Comparison of ENCODE assay signal across 23 mouse cellular contexts in the genomic region with DNA sequence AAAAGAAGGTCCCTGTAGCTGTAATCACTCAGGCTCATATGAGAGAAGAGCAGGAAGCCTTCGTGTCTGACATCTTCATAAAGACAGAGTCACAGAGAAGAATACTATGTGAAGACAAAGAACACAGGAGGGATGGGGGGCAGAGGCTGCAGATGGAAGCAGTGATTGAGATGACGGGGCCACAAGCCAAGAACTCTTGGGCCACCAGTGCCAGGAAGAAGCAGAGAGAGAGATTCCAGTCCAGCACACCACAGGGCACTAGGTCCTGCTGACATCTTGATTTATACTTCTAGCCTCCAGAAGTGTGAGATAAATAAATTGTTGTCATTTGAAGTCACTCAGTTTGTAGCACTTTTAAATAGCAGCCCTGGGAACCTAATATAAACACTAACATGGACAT.
DNase-seq lines count a peak whose midpoint lies in the region; ATAC-seq and TF ChIP-seq lines count a peak whose summit lies in the region.
"Had no signal": no experiment of that assay in that cellular context is flagged by ENCODE, and none has a peak within 500 bp of the region (broad histone marks: within the 10 kb centered on the region; RNA-seq: fewer than 3 reads in every experiment).

No protein-coding gene starts in this region.

- ATAC-seq in cerebellum, adult (ENCODE audit: insufficient number of reproducible peaks, low FRiP score, low TSS enrichment): no peak
- ATAC-seq in hindbrain, postnatal 0 days: no peak
- ATAC-seq in hindbrain, embryonic 16.5 days: no peak
- no peak for ATAC-seq in midbrain, postnatal 0 days (ENCODE audit: low FRiP score)
- ATAC-seq: activated CD4-positive, CD25-positive, alpha-beta regulatory T cell, adult 4 months; CD4-positive, CD25-positive, alpha-beta regulatory T cell, adult 4 months; forebrain, embryonic 13.5 days; forebrain, embryonic 15.5 days; forebrain, postnatal 0 days; Patski had no signal

- H3K36me3 ChIP-seq in hindbrain, postnatal 0 days (ENCODE audit: insufficient read depth, low read length): no peaks in the 10 kb centered on the region
- no peaks in the 10 kb centered on the region for H3K36me3 ChIP-seq in hindbrain, embryonic 16.5 days (ENCODE audit: control insufficient read depth, insufficient read depth, low read length)
- peaks cover 2% of the 10 kb centered on the region; the same call in 1 of the 2 replicates for H3K36me3 ChIP-seq in midbrain, postnatal 0 days (ENCODE audit: insufficient read depth, low read length)
- H3K36me3 ChIP-seq in midbrain, embryonic 10.5 days: no peaks in the 10 kb centered on the region
- H3K36me3 ChIP-seq: embryonic facial prominence, embryonic 10.5 days; embryonic facial prominence, embryonic 12.5 days; forebrain, embryonic 15.5 days; G1E had no signal

- H3K9ac ChIP-seq in hindbrain, postnatal 0 days (replicated peaks; ENCODE audit: low read length): no peak overlapping the region
- no peak overlapping the region for H3K9ac ChIP-seq in hindbrain, embryonic 16.5 days (ENCODE audit: low read depth, low read length)
- H3K9ac ChIP-seq in midbrain, postnatal 0 days (replicated peaks; ENCODE audit: low read length, poor library complexity, severe bottlenecking): no peak overlapping the region
- H3K9ac ChIP-seq: embryonic facial prominence, embryonic 12.5 days; forebrain, embryonic 13.5 days; forebrain, embryonic 15.5 days; forebrain, postnatal 0 days had no signal

- no peak overlapping the region for H3K4me3 ChIP-seq in hindbrain, postnatal 0 days (ENCODE audit: low read length)
- H3K4me3 ChIP-seq in hindbrain, embryonic 16.5 days (ENCODE audit: low read length): no peak overlapping the region
- no peak overlapping the region for H3K4me3 ChIP-seq in midbrain, postnatal 0 days (ENCODE audit: low read depth, low read length)
- no peak overlapping the region for H3K4me3 ChIP-seq in midbrain, embryonic 10.5 days
- H3K4me3 ChIP-seq: embryonic facial prominence, embryonic 10.5 days; embryonic facial prominence, embryonic 12.5 days; forebrain, embryonic 13.5 days; forebrain, embryonic 15.5 days had no signal

- no peak overlapping the region for H3K4me2 ChIP-seq in hindbrain, postnatal 0 days (ENCODE audit: low read depth, low read length)
- no peak overlapping the region for H3K4me2 ChIP-seq in hindbrain, embryonic 16.5 days (ENCODE audit: low read length)
- no peak overlapping the region for H3K4me2 ChIP-seq in midbrain, postnatal 0 days (ENCODE audit: low read depth, low read length, poor library complexity, severe bottlenecking)
- H3K4me2 ChIP-seq: embryonic facial prominence, embryonic 12.5 days; forebrain, embryonic 13.5 days; forebrain, embryonic 15.5 days had no signal

- peak; percentile 85 to 90 for DNase-seq in cerebellum, postnatal 10 days
- DNase-seq in cerebellum, postnatal 25 days: peak; percentile 19 to 60
- DNase-seq in cerebellum, adult 9-10 months: no peak
- DNase-seq in hindbrain, postnatal 0 days (ENCODE audit: low spot score): peak; percentile 33
- DNase-seq in midbrain, postnatal 0 days (ENCODE audit: low spot score): peak; percentile 18
- DNase-seq in midbrain, embryonic 10.5 days (ENCODE audit: low spot score): no peak
- DNase-seq: adrenal gland, adult 8-10 months; adrenal gland, postnatal 14 days; adrenal gland, postnatal 36 days; B cell, adult 2 months; cerebellum, adult 18-20 months; cerebellum, adult 8-10 months; forebrain, postnatal 0 days had no signal

- H3K27me3 ChIP-seq in hindbrain, postnatal 0 days (ENCODE audit: insufficient read depth, low read length): no peaks in the 10 kb centered on the region
- no peaks in the 10 kb centered on the region for H3K27me3 ChIP-seq in hindbrain, embryonic 16.5 days (replicated peaks; ENCODE audit: control insufficient read depth, insufficient read depth, low read length)
- H3K27me3 ChIP-seq in midbrain, postnatal 0 days (ENCODE audit: insufficient read depth, low read length): no peaks in the 10 kb centered on the region
- no peaks in the 10 kb centered on the region for H3K27me3 ChIP-seq in midbrain, embryonic 10.5 days (ENCODE audit: low read depth, poor library complexity, severe bottlenecking)
- H3K27me3 ChIP-seq: embryonic facial prominence, embryonic 12.5 days; forebrain, embryonic 13.5 days; forebrain, embryonic 15.5 days; Patski had no signal

- no peak overlapping the region for H3K27ac ChIP-seq in hindbrain, postnatal 0 days
- H3K27ac ChIP-seq in hindbrain, embryonic 16.5 days (ENCODE audit: low read depth, low read length): no peak overlapping the region
- H3K27ac ChIP-seq in midbrain, postnatal 0 days (ENCODE audit: low read depth, low read length): no peak overlapping the region
- H3K27ac ChIP-seq in midbrain, embryonic 10.5 days (replicated peaks): no peak overlapping the region
- H3K27ac ChIP-seq: embryonic facial prominence, embryonic 10.5 days; embryonic facial prominence, embryonic 12.5 days; forebrain, embryonic 13.5 days; forebrain, embryonic 15.5 days had no signal

- 42% methylated on average over 2 of the region's 2 CpGs for WGBS in hindbrain, postnatal 0 days
- WGBS in hindbrain, embryonic 16.5 days: 56% methylated on average over 2 of the region's 2 CpGs
- 78% methylated on average over 2 of the region's 2 CpGs for WGBS in midbrain, postnatal 0 days
- 76% methylated on average over 2 of the region's 2 CpGs for WGBS in midbrain, embryonic 10.5 days

- TF ChIP-seq CTCF in hindbrain, postnatal 0 days (IDR thresholded peaks at IDR 0.05; ENCODE audit: low read depth): no peak
- TF ChIP-seq CTCF in midbrain, postnatal 0 days (IDR thresholded peaks at IDR 0.05): no peak

- H3K4me1 ChIP-seq in hindbrain, postnatal 0 days (ENCODE audit: insufficient read depth, low read length): no peaks in the 10 kb centered on the region
- no peaks in the 10 kb centered on the region for H3K4me1 ChIP-seq in hindbrain, embryonic 16.5 days (ENCODE audit: control insufficient read depth, insufficient read depth, low read depth, low read length)
- no peaks in the 10 kb centered on the region for H3K4me1 ChIP-seq in midbrain, postnatal 0 days (ENCODE audit: insufficient read depth, low read length)
- no peaks in the 10 kb centered on the region for H3K4me1 ChIP-seq in midbrain, embryonic 10.5 days
- H3K4me1 ChIP-seq: embryonic facial prominence, embryonic 10.5 days; embryonic facial prominence, embryonic 12.5 days; forebrain, embryonic 13.5 days; forebrain, embryonic 15.5 days had no signal

- no peaks in the 10 kb centered on the region for H3K9me3 ChIP-seq in hindbrain, postnatal 0 days (ENCODE audit: low read length)
- H3K9me3 ChIP-seq in hindbrain, embryonic 16.5 days (ENCODE audit: control insufficient read depth, low read length): no peaks in the 10 kb centered on the region
- no peaks in the 10 kb centered on the region for H3K9me3 ChIP-seq in midbrain, postnatal 0 days (ENCODE audit: low read length)
- no peaks in the 10 kb centered on the region for H3K9me3 ChIP-seq in midbrain, embryonic 10.5 days (replicated peaks)
- H3K9me3 ChIP-seq: embryonic facial prominence, embryonic 10.5 days; embryonic facial prominence, embryonic 12.5 days; forebrain, embryonic 13.5 days; forebrain, embryonic 15.5 days had no signal

Comparison
In these comparisons a context has a peak if more than half of its experiments do, and no peak if none do; other contexts are left out.
1. DNase-seq: peak in cerebellum, postnatal 10 days (2 of 2), cerebellum, postnatal 25 days (2 of 2), hindbrain, postnatal 0 days (single experiment) and midbrain, postnatal 0 days (single experiment); none in cerebellum, adult 9-10 months (single experiment) and midbrain, embryonic 10.5 days (single experiment).